Mouse (Mus musculus): ENCODE results near the gene Ugt8a.

Ugt8a gene

DNA sequence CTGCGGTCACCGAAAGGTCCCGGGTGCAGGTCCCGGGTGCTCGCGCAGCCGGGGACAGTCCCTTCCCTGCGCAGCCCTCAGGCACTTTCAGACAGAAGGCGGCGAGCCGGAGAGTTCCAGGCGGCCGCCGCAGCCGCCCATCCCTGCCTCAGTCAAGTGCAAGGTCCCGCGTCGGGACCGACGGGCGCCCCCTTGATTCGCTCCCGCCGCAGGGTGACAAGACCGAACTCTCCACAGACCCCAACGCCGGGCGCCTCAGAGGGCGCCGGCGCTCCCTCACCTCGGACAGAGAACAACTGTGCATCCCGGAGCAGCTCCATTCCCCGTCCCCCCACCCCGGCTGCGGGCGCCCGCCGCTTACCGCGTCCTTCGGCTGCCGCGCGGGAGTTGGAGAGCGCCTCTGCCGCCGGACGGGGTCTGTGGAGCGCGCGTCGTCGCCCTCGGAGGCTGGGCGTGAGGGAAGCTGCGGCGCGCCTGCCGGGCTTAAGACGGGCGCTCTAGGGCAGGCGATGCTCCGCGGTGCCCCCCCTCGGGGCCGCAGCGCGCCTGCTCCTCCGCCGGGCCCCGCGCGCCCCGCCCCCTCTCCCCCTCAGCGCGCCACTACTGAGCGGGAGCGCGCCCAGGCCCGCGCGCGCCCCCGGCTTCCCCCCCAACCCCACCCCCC is at the start of gene Ugt8a:
Ugt8a (minus strand) TSS at position 528 of the 664 bp plus-strand sequence.
- no peak for DNase-seq (ENCODE audit: low read depth, low spot score)

- no peak for DNase-seq (ENCODE audit: low read depth, low spot score)
These were observed 48.2 kb upstream of the Ugt8a start for GRCm38 (mm10) chr3:125986639-125987038.

DNA sequence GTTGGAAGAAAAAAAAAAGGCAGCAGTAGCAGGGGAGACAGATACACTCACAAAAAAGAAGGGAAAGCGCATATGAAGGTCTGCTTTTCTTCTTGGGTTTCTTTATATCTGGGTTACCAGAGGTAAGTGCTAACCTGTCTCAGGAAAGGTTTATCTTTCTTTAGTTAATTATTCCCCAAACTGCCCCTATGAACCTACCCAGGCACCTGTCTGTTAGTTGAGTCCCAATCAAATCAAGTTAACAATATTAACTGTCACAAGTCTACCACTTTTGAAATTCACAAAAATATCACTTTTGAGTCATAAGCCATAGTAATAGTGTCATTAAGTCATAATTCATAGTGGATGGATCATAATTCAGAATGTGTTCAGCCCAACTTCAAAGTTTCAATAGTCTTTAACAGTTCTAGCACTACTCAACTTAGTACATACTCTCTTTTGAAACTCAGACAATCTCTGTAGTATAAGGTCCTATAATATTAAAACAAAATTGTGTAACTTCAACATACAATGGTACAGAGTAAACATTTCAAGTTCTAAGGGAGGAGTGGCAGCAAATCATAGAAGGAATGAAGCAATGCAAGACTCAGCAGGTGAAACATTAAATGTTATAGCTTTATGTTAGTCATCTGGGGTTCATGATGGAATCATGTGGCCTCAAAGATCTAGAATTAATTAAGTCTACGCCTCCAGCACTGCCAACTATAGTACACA is 45.4 kb upstream of the Ugt8a start:
- no peak for DNase-seq (ENCODE audit: low read depth, low spot score)

DNA sequence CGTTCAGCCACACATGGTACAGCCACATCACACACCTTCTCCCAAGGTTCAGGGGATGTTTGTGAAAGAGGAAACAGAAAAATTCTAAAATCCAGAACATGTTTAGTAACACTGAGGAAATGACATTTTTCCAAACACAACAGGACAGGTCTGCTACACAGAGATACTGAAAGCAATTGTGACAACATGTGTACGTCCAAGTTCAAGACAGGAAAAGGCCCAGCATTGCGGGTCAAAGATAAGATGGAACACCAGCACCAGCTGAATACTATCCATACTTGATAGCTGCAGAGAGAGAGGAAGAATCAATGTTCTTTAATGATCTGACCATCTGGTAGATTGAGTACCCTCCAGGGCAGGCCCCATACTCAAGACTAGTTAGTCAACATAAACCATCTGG is 41.1 kb upstream of the Ugt8a start:
- no peak for DNase-seq (ENCODE audit: low read depth, low spot score)

- DNase-seq (ENCODE audit: low read depth, low spot score), result no peak
These were observed 37.5 kb upstream of the Ugt8a start for GRCm38 (mm10) chr3:125975899-125976298.

- no peak for DNase-seq (ENCODE audit: low read depth, low spot score)
These were observed 31.0 kb upstream of the Ugt8a start for GRCm38 (mm10) chr3:125969458-125969857.

- no peak for DNase-seq (ENCODE audit: low read depth, low spot score)
These were observed 17.9 kb upstream of the Ugt8a start for GRCm38 (mm10) chr3:125956196-125956885.

- DNase-seq (ENCODE audit: low read depth, low spot score), result no peak
These were observed 16.5 kb upstream of the Ugt8a start for GRCm38 (mm10) chr3:125954881-125955280.

GRCm38 (mm10) chr3:125940811-125941210 is 2.4 kb upstream of the Ugt8a start:
- DNase-seq (ENCODE audit: low read depth, low spot score), result no peak

DNA sequence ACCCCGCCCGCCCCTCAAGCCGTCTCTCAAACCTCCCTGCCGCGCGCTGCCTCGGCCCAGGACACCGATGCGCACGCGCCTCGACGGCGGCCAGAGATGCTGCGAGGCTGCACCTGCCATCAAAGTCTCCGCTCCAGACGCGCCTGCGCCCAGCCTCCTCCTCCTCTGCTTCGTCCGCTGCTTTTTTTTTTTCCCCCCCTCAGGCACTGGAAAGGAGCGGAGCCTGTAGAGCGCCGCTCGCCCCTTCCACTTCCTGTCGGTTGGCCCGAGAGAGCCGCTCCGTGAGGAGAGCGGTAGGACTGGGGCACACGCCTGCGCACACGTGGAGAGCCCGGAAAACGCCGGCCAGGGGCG is 314 bp upstream of the Ugt8a start:
- no peak for DNase-seq (ENCODE audit: low read depth, low spot score)

GRCm38 (mm10) chr3:125937536-125938091 is 805 bp downstream of the Ugt8a start:
- no peak for DNase-seq (ENCODE audit: low read depth, low spot score)

GRCm38 (mm10) chr3:125935796-125936195 is 2.6 kb downstream of the Ugt8a start:
- DNase-seq (ENCODE audit: low read depth, low spot score), result no peak

DNA sequence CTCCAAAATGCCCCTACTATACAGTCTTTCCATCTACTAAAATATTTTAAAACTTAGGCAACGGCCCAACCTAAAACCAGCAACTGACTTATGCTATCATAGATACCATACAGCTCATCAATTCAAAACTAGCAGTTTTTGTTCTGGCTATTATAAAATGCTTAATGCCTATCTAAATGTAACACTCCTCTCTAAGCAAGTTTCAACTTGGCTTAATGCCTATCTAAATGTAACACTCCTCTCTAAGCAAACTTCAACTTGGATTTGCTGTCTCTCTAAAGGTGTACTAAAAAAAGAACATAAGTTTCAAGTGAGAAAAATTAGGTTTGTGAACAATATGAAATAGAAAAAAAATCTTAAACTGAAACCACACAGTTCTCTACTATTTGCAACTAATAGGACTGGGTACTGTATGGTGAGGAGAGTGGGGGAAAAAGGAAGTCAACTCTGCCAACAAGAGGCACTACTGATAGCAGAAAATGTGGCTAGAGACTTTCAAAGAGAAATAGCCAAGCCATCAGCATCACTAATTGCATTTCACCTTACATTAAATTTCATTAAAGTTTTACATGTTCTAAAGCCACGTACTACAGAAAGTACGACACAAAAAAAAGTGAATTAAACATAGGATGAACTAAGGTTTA is 5.7 kb downstream of the Ugt8a start:
- no peak for DNase-seq (ENCODE audit: low read depth, low spot score)

DNA sequence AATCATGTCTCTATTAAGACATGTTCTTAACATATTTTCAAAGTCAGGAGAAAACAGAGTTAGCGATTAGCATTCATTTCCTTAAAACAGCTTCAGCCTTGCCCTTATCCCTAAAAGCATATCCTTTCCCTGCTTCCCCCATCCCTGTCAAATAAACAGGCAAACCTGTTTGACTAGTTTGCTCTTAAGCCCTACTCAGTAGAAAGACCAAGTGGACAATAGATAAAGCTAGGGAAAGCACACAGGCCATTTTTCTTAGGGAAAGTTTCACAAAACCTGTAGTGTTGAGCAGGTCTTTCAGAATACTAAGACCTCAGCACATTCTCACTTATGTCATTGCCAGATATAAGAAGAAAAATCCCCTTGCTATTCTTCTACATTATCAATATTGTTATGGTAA is 7.4 kb downstream of the Ugt8a start:
- no peak for DNase-seq (ENCODE audit: low read depth, low spot score)

- no peak for DNase-seq (ENCODE audit: low read depth, low spot score)
These were observed 17.5 kb downstream of the Ugt8a start for GRCm38 (mm10) chr3:125920876-125921275.

DNA sequence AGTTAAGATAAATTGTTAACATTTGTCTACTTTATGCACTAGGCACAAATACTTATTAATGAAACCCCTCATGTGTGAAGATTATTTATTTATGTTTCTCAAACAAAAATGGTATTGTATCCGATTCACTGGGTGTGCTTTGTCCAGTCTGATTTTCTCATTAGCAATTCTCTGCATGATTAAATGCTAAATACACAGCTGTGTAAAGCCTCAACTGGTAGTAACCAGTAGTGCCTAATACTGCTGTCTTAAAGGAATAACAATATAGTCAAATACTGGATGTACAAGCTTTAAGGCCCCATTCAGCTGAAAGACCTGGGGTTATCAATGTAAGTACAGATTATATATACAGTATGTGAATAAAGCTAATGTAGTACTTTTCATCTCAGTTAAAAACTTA is 39.4 kb downstream of the Ugt8a start:
- no peak for DNase-seq (ENCODE audit: low read depth, low spot score)

GRCm38 (mm10) chr3:125887109-125887508 is 51.3 kb downstream of the Ugt8a start:
- no peak for DNase-seq (ENCODE audit: low read depth, low spot score)

- DNase-seq (ENCODE audit: low read depth, low spot score), result no peak
These were observed 53.5 kb downstream of the Ugt8a start for GRCm38 (mm10) chr3:125884879-125885278.

- DNase-seq (ENCODE audit: low read depth, low spot score), result no peak
These were observed 54.0 kb downstream of the Ugt8a start for GRCm38 (mm10) chr3:125884423-125884822.

DNA sequence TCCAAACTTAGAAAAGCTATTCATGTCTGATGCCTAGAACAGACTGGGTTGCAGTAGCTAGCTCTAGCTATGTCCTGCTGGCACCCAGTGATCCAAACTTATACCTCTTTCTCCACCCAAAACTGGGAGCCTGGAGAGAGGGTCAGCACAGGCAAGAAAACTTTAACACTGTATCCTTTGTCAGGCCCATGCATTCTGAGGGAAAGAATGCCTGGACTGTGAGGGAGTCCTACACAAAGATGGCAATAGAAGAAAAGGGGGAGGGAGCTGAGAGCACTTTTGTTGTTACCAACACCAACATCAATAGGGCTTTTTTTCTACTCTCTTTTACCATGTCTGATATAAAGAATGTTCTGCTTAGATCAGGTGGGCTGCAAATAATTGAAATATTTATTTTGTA is 55.4 kb downstream of the Ugt8a start:
- no peak for DNase-seq (ENCODE audit: low read depth, low spot score)

- DNase-seq (ENCODE audit: low read depth, low spot score), result no peak
These were observed 56.6 kb downstream of the Ugt8a start for GRCm38 (mm10) chr3:125881835-125882234.

DNA sequence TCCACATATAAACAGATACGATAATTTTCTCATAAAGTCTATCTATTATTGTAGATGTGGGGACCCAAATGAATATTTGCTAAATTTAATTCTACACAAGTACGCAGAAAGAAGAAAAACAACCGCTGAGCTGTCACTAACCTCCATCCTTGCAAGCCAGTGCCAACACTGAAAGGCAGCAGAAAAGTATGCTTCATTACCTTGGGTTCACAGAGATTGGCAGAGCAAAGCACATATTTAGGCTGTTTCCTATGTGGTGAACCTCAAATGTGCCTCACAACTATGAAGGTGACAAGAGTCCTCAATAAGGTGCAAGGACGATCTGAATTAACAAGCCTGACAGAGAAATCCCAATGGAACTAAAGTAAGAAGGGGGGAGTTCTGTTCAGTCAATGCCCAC is 64.0 kb downstream of the Ugt8a start:
- no peak for DNase-seq (ENCODE audit: low read depth, low spot score)
